Mouse (Mus musculus): ENCODE results near the gene Igf2bp3.
A peak's percentile ranks its signal among the peaks of the same experiment; 100 is the strongest.

The Igf2bp3 gene

GRCm38 (mm10) chr6:49131855-49132254, 82.9 kb downstream of the Igf2bp3 start:
- DNase-seq: no peak

- DNase-seq: no peak
Measured at GRCm38 (mm10) chr6:49130328-49130727, 84.4 kb downstream of the Igf2bp3 start.

GRCm38 (mm10) chr6:49120370-49120769, 94.4 kb downstream of the Igf2bp3 start:
- DNase-seq: no peak

- no peak for DNase-seq
Measured at GRCm38 (mm10) chr6:49119462-49120135, 95.2 kb downstream of the Igf2bp3 start.

- DNase-seq: no peak
Measured at GRCm38 (mm10) chr6:49118446-49118845, 96.3 kb downstream of the Igf2bp3 start.

- no peak for DNase-seq
Measured at GRCm38 (mm10) chr6:49116241-49116640, 98.5 kb downstream of the Igf2bp3 start.

- DNase-seq: no peak
Measured at GRCm38 (mm10) chr6:49115550-49115949, 99.2 kb downstream of the Igf2bp3 start.

- DNase-seq: no peak
Measured at GRCm38 (mm10) chr6:49114457-49114856, 100.3 kb downstream of the Igf2bp3 start.

- no peak for DNase-seq
Measured at GRCm38 (mm10) chr6:49113895-49114294, 100.9 kb downstream of the Igf2bp3 start.

GRCm38 (mm10) chr6:49109196-49109595, 105.6 kb downstream of the Igf2bp3 start:
- DNase-seq: no peak

- DNase-seq: peak; percentile 50 to 69
Measured at GRCm38 (mm10) chr6:49106746-49107500, 107.8 kb downstream of the Igf2bp3 start.

- no peak for DNase-seq
Measured at GRCm38 (mm10) chr6:49099086-49099485, 115.7 kb downstream of the Igf2bp3 start.

- peak; percentile 53 to 68 for DNase-seq
Measured at GRCm38 (mm10) chr6:49097596-49098110, 117.1 kb downstream of the Igf2bp3 start.

GRCm38 (mm10) chr6:49096933-49097461, 117.8 kb downstream of the Igf2bp3 start:
- peak; percentile 80 to 84 for DNase-seq

GRCm38 (mm10) chr6:49096421-49096820, 118.3 kb downstream of the Igf2bp3 start:
- peak; percentile 48 to 51 for DNase-seq

- DNase-seq: no peak
Measured at GRCm38 (mm10) chr6:49094968-49095367, 119.8 kb downstream of the Igf2bp3 start.

- no peak for DNase-seq
Measured at GRCm38 (mm10) chr6:49083008-49083407, 131.7 kb downstream of the Igf2bp3 start.

GRCm38 (mm10) chr6:49079313-49079712, 135.4 kb downstream of the Igf2bp3 start:
- no peak for DNase-seq

GRCm38 (mm10) chr6:49077894-49078293, 136.9 kb downstream of the Igf2bp3 start:
- no peak for DNase-seq

- no peak for DNase-seq
Measured at GRCm38 (mm10) chr6:49074117-49074490, 140.7 kb downstream of the Igf2bp3 start.

- DNase-seq: peak; percentile 95 to 96
Measured at GRCm38 (mm10) chr6:49073304-49074116, 141.2 kb downstream of the Igf2bp3 start, which contains the start of gene Malsu1. Gene Malsu1, plus strand, starts transcription at chr6:49073795.

GRCm38 (mm10) chr6:49068361-49068760, 146.4 kb downstream of the Igf2bp3 start:
- no peak for DNase-seq

Data from cerebellum, postnatal 25 days (tissue).